Mouse (Mus musculus) limb, embryonic 14.5 days (tissue): ENCODE measurements around the gene Nwd2. TPM values are rescaled to one million over a fixed set of nuclear protein-coding genes. Genes with fewer than 3 reads are reported as not detected.

Experiments
- ATAC-seq: fragments of 200-750 bp; cut with Nextera tagmentation; 2 replicates; pipeline ENCODE4 v1.8.0; 2017; ENCODE audit warnings: low read depth, moderate number of reproducible peaks, moderate TSS enrichment; ENCODE audit not compliant: low FRiP score
- DNase-seq: peaks from one replicate; pipeline ENCODE4 v3.0.0-alpha.2; 2015; ENCODE audit warnings: low spot score
- H3K27ac ChIP-seq: fragments of 300-500 bp; sonication (generic); replicated peaks from 2 replicates; pipeline ENCODE4 v1.5.1; 2014; ENCODE audit warnings: low read depth, mild to moderate bottlenecking, low read length, moderate library complexity, mixed read lengths
- H3K27me3 ChIP-seq: fragments of 300-500 bp; sonication (generic); 2 replicates; pipeline ENCODE4 v1.6.1; 2014; ENCODE audit warnings: low read length, mixed read lengths; ENCODE audit not compliant: control insufficient read depth, insufficient read depth
- H3K36me3 ChIP-seq: fragments of 300-500 bp; sonication (generic); 2 replicates; pipeline ENCODE4 v1.6.1; 2014; ENCODE audit warnings: mild to moderate bottlenecking, low read length, moderate library complexity, mixed read lengths; ENCODE audit not compliant: control insufficient read depth, insufficient read depth
- H3K4me1 ChIP-seq: fragments of 300-500 bp; sonication (generic); 2 replicates; pipeline ENCODE4 v1.6.1; 2014; ENCODE audit warnings: antibody characterized with exemption, low read length, mixed read lengths; ENCODE audit not compliant: control insufficient read depth, insufficient read depth
- H3K4me2 ChIP-seq: fragments of 300-500 bp; sonication (generic); replicated peaks from 2 replicates; pipeline ENCODE4 v1.6.1; 2014; ENCODE audit warnings: low read depth, mild to moderate bottlenecking, low read length, moderate library complexity; ENCODE audit not compliant: severe bottlenecking
- H3K4me3 ChIP-seq: fragments of 300-500 bp; sonication (generic); replicated peaks from 2 replicates; pipeline ENCODE4 v1.5.1; 2014; ENCODE audit warnings: low read length
- H3K9ac ChIP-seq: fragments of 300-500 bp; sonication (generic); 2 replicates; pipeline ENCODE4 v1.6.1; 2014; ENCODE audit warnings: mild to moderate bottlenecking, low read depth, low read length, moderate library complexity; ENCODE audit not compliant: severe bottlenecking
- H3K9me3 ChIP-seq: fragments of 300-500 bp; sonication (generic); 2 replicates; pipeline ENCODE4 v1.6.1; 2016; ENCODE audit warnings: low read length; ENCODE audit not compliant: control insufficient read depth
- POLR2A ChIP-seq: fragments of 200-500 bp; IDR thresholded peaks from 2 replicates; pipeline ENCODE4 v1.8.0; 2012; ENCODE audit warnings: inconsistent platforms, mild to moderate bottlenecking, moderate library complexity, borderline replicate concordance; ENCODE audit not compliant: insufficient read depth, insufficient read length; ENCODE audit errors: extremely low read depth
- WGBS: fragments of 180-500 bp; shearing (Covaris S2); extraction: QIAGEN DNeasy Blood & Tissue Kit; methylation state at CpG from one replicate; pipeline ENCODE4 v1.1.7; 2014; 5-methylcytosine and 5-hydroxymethylcytosine counted together
- polyA plus RNA-seq, 2 experiments: library from polyadenylated mRNA; depleted of rRNA in 1 of 2; stranded (reverse) in 1 of 2; unstranded in 1 of 2; fragments of >200 nt; fragmentation: Nextera tagmentation in 1 of 2; extraction: Ambion mirVana in 1 of 2; gene quantifications; 2 replicates each; pipeline versions ENCODE4 v1.2.1 to v1.2.3; 2012 to 2014

Nwd2 gene
- polyA plus RNA-seq, 2 experiments = 0.34 to 0.35 TPM

- ATAC-seq (no peak), DNase-seq (no peak)
- H3K36me3 ChIP-seq = no peaks in the 10 kb centered on the region
- H3K27me3 ChIP-seq = no peaks in the 10 kb centered on the region
- no peak overlapping the region for H3K27ac ChIP-seq
- H3K4me2 ChIP-seq = no peak overlapping the region
- no peak for TF ChIP-seq POLR2A
- H3K9ac ChIP-seq = no peak overlapping the region
- H3K9me3 ChIP-seq = 0 out of 2 replicates have a peak, but pooled peaks cover 5% of the 10 kb centered on the region
- H3K4me3 ChIP-seq = no peak overlapping the region
- no peaks in the 10 kb centered on the region for H3K4me1 ChIP-seq
- WGBS = 93% methylated on average over 8 of the region's 8 CpGs
These were observed 198.2 kb downstream of the Nwd2 start for GRCm38 (mm10) chr5:63847080-63847479.

DNA sequence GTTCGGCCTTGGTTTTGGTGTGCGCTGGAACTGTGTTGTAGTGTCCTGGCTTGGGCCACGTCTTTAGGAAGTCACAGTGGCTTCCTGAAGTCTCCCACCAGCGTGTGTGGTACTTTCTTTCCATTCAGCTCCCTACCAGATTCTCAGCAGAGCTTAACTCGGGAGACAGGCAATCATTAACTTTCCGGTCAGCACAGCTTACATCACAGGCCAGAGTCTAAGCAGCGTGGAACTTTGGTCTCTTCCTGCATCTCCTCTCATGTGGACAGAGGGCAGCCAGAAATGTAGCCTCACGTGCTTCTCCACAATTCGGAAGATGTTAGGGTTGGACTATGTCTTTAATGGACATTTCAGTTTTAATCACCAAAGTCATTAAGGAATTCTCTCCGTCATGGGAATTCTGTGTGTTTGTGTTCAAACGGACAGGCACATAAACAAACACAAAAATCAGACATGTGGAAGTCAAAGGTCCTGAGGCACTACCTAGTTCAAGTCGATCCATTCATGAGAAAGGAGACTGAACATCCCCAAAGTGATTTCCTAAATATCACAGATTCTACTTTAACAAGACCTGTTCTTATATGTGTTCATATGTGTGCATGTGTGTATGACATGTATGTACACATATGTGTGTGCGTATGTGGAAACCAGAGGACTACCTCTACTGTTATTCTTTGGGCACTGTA is 198.8 kb downstream of the Nwd2 start:
- Histone ChIP-seq H3K4me3 (no peak overlapping the region), H3K4me1 (no peaks in the 10 kb centered on the region), H3K4me2 (no peak overlapping the region), H3K27me3 (no peaks in the 10 kb centered on the region), H3K9me3 (0 out of 2 replicates have a peak, but pooled peaks cover 5% of the 10 kb centered on the region), H3K27ac (no peak overlapping the region), H3K9ac (no peak overlapping the region), H3K36me3 (no peaks in the 10 kb centered on the region)
- no peak for DNase-seq
- 85% methylated on average over 13 of the region's 13 CpGs for WGBS
- no peak for TF ChIP-seq POLR2A
- ATAC-seq = no peak

DNA sequence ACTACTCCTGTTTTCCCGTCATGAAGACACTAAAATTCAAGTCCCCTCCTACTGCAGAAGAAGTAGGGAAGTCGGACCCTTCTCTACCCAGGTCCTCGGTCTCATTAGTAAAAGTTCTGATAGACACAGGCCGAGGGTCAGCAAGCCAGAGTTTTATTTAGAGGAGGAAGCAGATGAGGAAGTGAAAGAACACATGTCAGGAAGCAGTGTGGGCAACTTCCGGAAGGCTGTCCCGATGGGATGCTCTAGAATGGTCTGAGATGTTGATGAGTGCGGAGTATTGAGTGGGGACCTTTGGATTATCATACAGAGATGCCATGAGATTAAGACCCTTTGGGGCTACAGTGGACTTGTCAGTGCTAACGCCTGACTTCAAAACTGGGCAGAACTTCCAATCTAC is 210.0 kb downstream of the Nwd2 start:
- H3K36me3 ChIP-seq = no peaks in the 10 kb centered on the region
- H3K27ac ChIP-seq = no peak overlapping the region
- H3K4me2 ChIP-seq = no peak overlapping the region
- H3K4me3 ChIP-seq = no peak overlapping the region
- ATAC-seq (no peak), DNase-seq (no peak)
- H3K9me3 ChIP-seq = no peaks in the 10 kb centered on the region
- peaks cover 2% of the 10 kb centered on the region; the same call in 1 of the 2 replicates for H3K4me1 ChIP-seq
- no peak overlapping the region for H3K9ac ChIP-seq
- 82% methylated on average over 8 of the region's 8 CpGs for WGBS
- H3K27me3 ChIP-seq = no peaks in the 10 kb centered on the region
- TF ChIP-seq POLR2A = no peak

Other genes starting within 250 kb of the Nwd2 start
- gene 0610040J01Rik, start 163.3 kb downstream of the Nwd2 start, polyA plus RNA-seq (2012; rRNA removed) = 3.0 and 3.4 TPM in 2 replicates
- gene 0610040J01Rik, start 163.3 kb downstream of the Nwd2 start, polyA plus RNA-seq (2014; fragmentation: Nextera tagmentation; extraction: Ambion mirVana) = 3.5 and 3.8 TPM in 2 replicates